Mouse (Mus musculus): ENCODE measurements around the gene Gba2.
"Not testable (repeated sequence)": the region's sequence is repeated elsewhere in the genome, so short reads cannot be mapped to it uniquely, and the experiment has no call there.

Gene Gba2

DNA sequence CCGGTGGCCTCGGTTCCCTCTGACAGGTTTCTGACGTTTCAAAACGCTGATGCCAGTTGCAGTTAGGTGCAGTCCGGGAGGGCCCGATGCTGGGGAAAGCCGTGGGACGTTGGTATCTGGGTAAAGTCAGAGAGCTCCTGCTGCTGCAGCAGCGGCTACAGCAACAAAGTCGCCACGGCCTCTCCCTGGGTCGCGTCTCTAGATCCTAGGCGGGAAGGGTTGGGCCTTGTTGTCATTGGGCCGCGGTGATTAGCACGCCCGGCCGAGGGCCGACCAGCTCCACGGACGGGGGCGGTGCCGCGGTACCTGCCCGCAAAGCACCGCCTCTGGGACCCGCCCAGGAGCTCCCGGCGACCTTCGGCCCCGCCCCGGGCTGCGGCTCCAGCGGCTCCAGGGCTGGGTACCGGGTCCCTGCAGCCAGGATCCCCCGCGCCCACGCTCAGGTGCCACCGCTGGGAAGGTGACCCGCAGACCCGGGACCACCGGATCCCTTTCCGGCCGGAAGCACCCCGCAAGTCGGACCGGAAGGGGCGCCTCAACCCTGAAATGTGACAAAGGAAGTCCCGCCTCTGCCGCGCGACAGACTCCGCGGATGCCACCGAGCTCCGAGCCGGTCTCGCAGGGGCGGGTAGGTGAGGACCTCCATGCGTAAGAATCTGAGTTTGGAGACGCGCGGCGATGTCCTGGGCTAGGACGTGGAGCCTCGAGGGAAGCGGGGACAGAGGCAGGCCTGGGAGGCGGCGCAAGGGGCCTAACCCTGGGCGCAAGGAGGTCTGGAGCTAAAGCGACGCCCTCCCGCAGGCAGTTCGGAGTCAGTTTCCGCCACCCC lies at the start of gene Gba2, which contains the start of gene Rgp1:
Gene Gba2 (minus strand): TSS at position 498 of the 829 bp plus-strand sequence.
Gene Rgp1 (plus strand): TSS at position 340 of the 829 bp plus-strand sequence.
- peak; percentile 92 for DNase-seq (ENCODE audit: extremely low read depth, insufficient read length, low spot score)

GRCm38 (mm10) chr4:43620146-43620778 lies 41.6 kb upstream of the Gba2 start:
- DNase-seq (ENCODE audit: extremely low read depth, insufficient read length, low spot score): no peak

DNA sequence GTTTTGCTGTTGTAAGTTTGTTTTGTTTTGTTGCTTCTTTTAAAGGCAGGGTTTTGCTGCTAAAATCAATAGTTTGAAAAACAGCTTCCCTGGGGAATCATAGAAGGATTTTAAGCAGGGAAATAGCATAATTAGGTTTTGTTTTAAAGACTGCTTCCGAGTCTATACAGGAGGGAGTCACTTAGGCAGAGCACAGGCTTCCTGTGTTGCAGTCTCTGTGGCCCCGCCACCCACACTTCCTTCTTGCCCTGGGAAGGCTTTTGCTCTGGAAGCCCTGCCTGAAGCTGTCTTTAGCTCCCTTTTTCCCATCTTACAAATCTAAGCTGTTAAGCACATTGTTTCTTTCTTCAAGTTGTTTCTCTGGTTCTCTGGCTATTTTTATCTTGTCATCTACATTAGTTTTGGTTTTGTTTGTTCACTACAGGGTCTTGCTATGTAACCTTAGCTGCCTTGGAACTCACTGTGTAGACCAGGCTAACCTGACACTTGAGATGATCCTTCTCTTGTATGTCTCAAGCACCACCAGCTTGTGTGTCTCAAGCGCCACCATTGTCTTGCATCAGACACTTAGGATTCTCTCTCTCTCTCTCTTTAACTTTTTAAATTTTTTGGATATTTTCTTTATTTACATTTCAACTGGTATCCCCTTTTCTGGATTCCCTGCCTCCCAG lies 34.5 kb upstream of the Gba2 start:
- DNase-seq (ENCODE audit: extremely low read depth, insufficient read length, low spot score): no peak

DNA sequence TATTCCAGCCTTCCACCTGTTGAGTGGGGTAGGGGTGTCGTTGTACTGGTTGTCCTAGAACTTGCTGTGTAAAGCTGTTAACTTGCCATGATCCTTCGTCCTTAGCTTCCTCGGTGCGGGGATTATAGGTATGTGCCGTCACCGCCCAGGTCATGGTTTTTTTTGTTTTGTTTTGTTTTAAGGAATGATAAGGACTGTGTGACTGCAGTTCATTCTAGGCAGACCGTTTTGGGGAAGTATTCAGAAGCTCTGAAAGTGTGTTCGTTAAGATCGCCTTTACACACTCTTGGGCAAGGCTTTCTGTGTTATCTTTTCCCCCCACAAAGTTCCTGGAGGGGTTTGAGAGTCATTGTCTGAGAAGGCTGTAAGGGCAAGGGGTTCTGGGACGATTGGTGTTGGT lies 33.9 kb upstream of the Gba2 start:
- no peak for DNase-seq (ENCODE audit: extremely low read depth, insufficient read length, low spot score)

DNA sequence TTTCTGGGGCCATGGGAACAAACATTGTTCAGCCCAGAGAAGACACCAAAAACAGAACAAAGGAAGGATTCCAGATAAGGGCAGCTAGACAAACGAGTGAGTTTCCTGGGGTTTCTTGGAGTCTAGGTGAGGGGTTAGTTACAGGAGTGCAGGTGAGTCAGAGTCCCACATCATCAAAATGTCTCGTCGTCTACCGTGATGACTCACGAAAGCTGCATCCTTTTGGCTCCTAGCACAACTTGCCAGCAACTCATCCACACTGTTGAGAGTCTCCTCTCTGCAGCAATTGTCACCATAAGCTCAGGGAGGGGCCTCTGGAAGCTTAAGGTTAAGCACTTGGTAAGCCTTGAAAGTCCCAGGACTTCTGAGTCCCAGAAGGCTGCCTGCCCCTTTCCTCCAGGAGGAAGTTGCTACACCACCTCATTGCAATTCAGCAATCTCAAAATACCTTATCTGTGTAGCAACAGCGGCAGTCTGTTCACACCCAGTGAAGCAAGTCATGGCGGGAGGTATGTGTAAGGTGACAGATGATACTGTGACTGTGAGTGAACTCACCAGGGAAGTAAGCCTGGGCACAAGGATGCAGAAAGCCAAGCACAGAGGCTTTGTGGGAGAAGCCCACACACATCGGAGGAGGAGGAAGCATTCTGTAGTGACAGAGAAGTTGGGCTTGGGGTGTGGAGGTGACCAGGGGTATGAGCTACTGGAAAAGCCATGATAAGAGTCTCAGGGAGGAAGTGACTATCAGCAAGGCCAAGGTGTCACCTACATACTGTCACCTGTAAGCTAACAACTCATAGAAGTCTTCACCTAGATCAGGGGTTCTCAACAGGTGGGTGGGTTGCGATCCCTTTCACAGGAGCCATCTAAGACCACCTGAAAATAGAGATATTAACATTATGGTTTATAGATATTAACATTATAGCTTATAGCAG lies 26.3 kb upstream of the Gba2 start:
- no peak for DNase-seq (ENCODE audit: extremely low read depth, insufficient read length, low spot score)

- DNase-seq (ENCODE audit: extremely low read depth, insufficient read length, low spot score): no peak
These were observed 25.4 kb upstream of the Gba2 start for GRCm38 (mm10) chr4:43604099-43604498.

GRCm38 (mm10) chr4:43600195-43600934 lies 21.7 kb upstream of the Gba2 start:
- DNase-seq (ENCODE audit: extremely low read depth, insufficient read length, low spot score): no peak

DNA sequence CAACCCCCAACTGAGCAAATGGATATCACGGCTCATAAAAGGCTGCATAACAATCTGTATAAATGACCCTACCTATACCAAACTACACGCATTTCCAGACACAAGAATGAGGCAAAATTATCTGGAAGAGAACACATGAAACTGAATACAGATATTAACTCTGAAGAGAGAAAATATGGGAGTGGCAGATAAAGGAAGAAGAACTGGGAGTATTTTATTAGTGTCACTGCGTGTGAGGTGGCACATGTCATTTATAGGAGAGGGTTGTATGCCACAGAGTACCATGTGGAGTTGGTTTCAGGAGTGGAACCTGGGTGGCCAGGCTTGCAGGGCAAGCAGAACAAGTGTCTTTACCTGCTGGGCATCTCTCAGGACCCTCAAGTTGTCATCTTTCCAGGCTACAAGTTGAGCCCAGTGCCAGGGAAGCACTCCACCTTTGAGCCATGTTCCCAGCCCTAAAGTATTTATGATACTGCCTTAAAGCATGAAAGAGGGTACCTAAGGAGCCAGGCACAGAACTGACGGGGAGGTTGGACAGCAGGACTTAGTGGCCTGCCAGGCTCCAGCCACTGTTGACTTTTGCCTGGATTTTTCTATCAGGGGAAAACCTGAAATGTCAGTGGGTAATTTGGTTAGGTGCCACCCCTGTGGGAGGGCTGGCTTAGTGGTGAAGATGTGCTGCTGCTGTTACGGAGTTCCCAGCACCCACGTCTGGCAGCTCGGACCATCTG lies 20.1 kb upstream of the Gba2 start:
- no peak for DNase-seq (ENCODE audit: extremely low read depth, insufficient read length, low spot score)

- no peak for DNase-seq (ENCODE audit: extremely low read depth, insufficient read length, low spot score)
These were observed 19.5 kb upstream of the Gba2 start for GRCm38 (mm10) chr4:43598200-43598599.

GRCm38 (mm10) chr4:43596597-43596996 lies 17.9 kb upstream of the Gba2 start:
- not testable (repeated sequence) for DNase-seq (ENCODE audit: extremely low read depth, insufficient read length, low spot score)

DNA sequence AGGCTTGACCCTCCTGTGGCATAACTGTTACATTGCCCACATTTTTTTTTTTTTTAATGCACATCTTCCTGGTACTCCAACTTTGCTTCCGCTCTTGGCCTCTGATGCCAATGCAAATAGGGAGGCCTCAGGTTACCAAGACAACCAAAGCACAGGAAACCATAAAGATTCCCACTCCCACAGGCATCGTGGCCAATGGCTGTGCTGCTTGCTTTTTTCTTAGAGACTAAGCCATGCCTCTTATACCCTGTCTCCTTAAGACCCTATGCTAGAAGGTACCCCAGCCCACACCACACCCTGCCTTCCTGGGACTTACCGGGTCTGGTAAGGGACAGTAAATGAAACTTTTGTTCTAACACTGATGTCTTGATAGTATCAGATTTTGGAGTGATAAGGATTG lies 14.8 kb upstream of the Gba2 start:
- DNase-seq (ENCODE audit: extremely low read depth, insufficient read length, low spot score): no peak

GRCm38 (mm10) chr4:43591961-43592360 lies 13.3 kb upstream of the Gba2 start:
- DNase-seq (ENCODE audit: extremely low read depth, insufficient read length, low spot score): no peak

- no peak for DNase-seq (ENCODE audit: extremely low read depth, insufficient read length, low spot score)
These were observed 12.9 kb upstream of the Gba2 start for GRCm38 (mm10) chr4:43591543-43591942.

- DNase-seq (ENCODE audit: extremely low read depth, insufficient read length, low spot score): no peak
These were observed 9.0 kb upstream of the Gba2 start for GRCm38 (mm10) chr4:43587681-43588080.

DNA sequence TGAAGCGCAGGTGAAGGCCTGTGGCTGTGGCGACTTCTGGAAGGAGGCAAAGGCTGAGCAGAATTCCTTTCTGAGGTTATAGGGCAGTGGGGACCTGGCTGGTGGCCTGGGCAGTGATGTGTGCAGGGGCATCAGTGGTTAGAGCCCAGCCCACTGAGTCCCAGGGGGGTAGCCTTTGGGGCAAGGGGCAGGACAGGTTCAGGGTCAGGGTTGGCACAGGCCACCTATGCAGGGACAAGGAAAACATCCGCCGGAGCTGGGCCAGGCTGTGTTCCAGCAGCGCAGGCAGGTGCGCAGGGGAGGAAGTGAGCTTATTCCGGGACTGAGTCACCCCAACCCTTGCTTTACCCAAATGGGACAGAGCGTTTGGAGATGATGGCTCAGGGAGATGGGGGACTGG lies 7.7 kb upstream of the Gba2 start:
- no peak for DNase-seq (ENCODE audit: extremely low read depth, insufficient read length, low spot score)

- no peak for DNase-seq (ENCODE audit: extremely low read depth, insufficient read length, low spot score)
These were observed 7.0 kb upstream of the Gba2 start for GRCm38 (mm10) chr4:43585682-43586081.

DNA sequence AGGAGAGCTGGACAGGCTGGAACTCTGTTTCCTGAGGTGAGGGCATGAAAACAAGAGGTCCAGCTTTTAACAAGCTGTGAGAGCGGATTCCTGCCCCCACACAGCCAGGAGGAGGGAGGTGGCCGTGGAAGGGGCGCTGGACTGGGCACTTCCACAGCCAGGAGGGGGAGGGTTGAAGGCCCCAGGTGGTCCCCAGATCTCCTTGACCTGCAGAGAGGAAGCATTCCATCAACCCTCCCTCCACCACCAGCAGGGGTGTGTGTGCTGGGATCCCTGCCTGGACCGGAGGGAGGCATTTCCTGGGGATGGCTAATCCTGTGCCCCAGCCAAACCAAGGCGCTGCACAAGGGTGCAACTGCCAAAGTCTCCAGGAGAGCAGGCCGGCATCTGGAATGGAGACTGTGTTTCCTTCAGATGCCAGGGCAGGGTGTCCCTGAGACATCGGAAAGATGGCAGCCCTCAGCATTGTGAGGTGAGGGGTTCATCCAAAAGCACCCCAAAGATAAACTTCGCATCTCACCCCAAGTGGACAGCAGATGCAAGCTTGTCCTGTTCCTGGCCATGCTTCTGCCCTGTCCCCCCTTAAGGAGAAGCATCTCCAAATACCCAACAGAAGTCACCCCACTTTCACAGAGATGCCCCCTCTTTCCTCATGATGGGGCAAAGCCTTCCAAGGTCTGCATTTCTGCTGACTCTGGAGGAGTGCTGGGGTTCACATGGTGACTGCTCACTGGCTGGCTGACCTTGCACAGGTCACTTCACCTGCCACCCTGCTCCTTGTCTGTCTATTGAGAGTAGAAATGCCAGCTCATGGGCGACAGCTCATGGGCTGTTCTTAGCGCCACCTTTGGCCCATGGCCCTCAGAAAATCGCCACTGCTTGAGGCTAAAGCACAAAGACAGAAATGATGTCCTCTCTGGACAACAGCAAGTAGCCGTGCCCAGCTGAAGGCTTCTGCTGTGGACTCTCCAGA lies 6.1 kb upstream of the Gba2 start, which contains the start of gene Msmp:
Gene Msmp (minus strand): TSS at position 51 of the 973 bp plus-strand sequence.
- DNase-seq (ENCODE audit: extremely low read depth, insufficient read length, low spot score): no peak

- no peak for DNase-seq (ENCODE audit: extremely low read depth, insufficient read length, low spot score)
These were observed 4.7 kb upstream of the Gba2 start for GRCm38 (mm10) chr4:43583421-43583820.

All from 3134 (cell line).